Mouse (Mus musculus): ENCODE data around the gene Kifc3. TPM values are rescaled to one million over a fixed set of nuclear protein-coding genes. Genes with fewer than 3 reads are reported as not detected.
A peak's percentile ranks its signal among the peaks of the same experiment; 100 is the strongest.

Gene Kifc3
- total and polyA plus RNA-seq, 3 experiments: 10.6 to 19.1 TPM; not detected in 1

- no peak for DNase-seq (ENCODE audit: low read depth, low spot score)
- no peaks in the 10 kb centered on the region for H3K36me3 ChIP-seq (ENCODE audit: control insufficient read depth in 1 of 2, insufficient read depth in 2 of 2, low read length in 2 of 2)
- no peaks in the 10 kb centered on the region for H3K9me3 ChIP-seq (replicated peaks; ENCODE audit: insufficient read depth, low read length)
- H3K9ac ChIP-seq (ENCODE audit: control insufficient read depth, low read depth, low read length, poor library complexity, severe bottlenecking): no peak overlapping the region
- no peak for TF ChIP-seq SIN3A (IDR thresholded peaks at IDR 0.05; ENCODE audit: low read length)
- TF ChIP-seq TBP (IDR thresholded peaks at IDR 0.05; ENCODE audit: low read depth, low read length): no peak
- TF ChIP-seq KAT2A (conservative IDR thresholded peaks at IDR 0.05; ENCODE audit: low read depth, low read length): no peak
- TF ChIP-seq GABPA (IDR thresholded peaks at IDR 0.05; ENCODE audit: low read depth, low read length): no peak
- no peak for TF ChIP-seq POLR2AphosphoS2 (IDR thresholded peaks at IDR 0.05; ENCODE audit: low read length)
- TF ChIP-seq ZKSCAN1 (IDR thresholded peaks at IDR 0.05; ENCODE audit: low read depth, low read length): no peak
- TF ChIP-seq ZMIZ1 (IDR thresholded peaks at IDR 0.05; ENCODE audit: low read depth, low read length): no peak
- TF ChIP-seq BHLHE40 (IDR thresholded peaks at IDR 0.05; ENCODE audit: borderline replicate concordance, low read depth, low read length): no peak
- no peak for TF ChIP-seq NELFE (IDR thresholded peaks at IDR 0.05; ENCODE audit: low read depth, low read length)
- no peak overlapping the region for H3K4me3 ChIP-seq (ENCODE audit: control insufficient read depth in 1 of 2, insufficient read depth in 1 of 2, low read depth in 2 of 2, low read length in 2 of 2)
- H3K27ac ChIP-seq (ENCODE audit: control insufficient read depth, low read depth, low read length): no peak overlapping the region
- H3K4me1 ChIP-seq (ENCODE audit: control insufficient read depth in 1 of 2, insufficient read depth in 2 of 2, low read length in 2 of 2): no peaks in the 10 kb centered on the region
- H3K79me2 ChIP-seq (ENCODE audit: control insufficient read depth, insufficient read depth, low read length, poor library complexity): no peaks in the 10 kb centered on the region
- no peaks in the 10 kb centered on the region for H3K27me3 ChIP-seq (ENCODE audit: control insufficient read depth in 1 of 2, insufficient read depth in 2 of 2, low read length in 2 of 2)
Measured at GRCm38 (mm10) chr8:95107306-95107705, 95.3 kb downstream of the Kifc3 start.

GRCm38 (mm10) chr8:95101972-95102371 is 100.6 kb downstream of the Kifc3 start:
- Histone ChIP-seq H3K9me3 (replicated peaks; ENCODE audit: insufficient read depth, low read length) (no peaks in the 10 kb centered on the region), H3K4me1 (ENCODE audit: control insufficient read depth in 1 of 2, insufficient read depth in 2 of 2, low read length in 2 of 2) (no peaks in the 10 kb centered on the region), H3K36me3 (ENCODE audit: control insufficient read depth in 1 of 2, insufficient read depth in 2 of 2, low read length in 2 of 2) (no peaks in the 10 kb centered on the region), H3K4me3 (ENCODE audit: control insufficient read depth in 1 of 2, insufficient read depth in 1 of 2, low read depth in 2 of 2, low read length in 2 of 2) (no peak overlapping the region), H3K27me3 (ENCODE audit: control insufficient read depth in 1 of 2, insufficient read depth in 2 of 2, low read length in 2 of 2) (no peaks in the 10 kb centered on the region), H3K27ac (ENCODE audit: control insufficient read depth, low read depth, low read length) (no peak overlapping the region), H3K79me2 (ENCODE audit: control insufficient read depth, insufficient read depth, low read length, poor library complexity) (no peaks in the 10 kb centered on the region), H3K9ac (ENCODE audit: control insufficient read depth, low read depth, low read length, poor library complexity, severe bottlenecking) (no peak overlapping the region)
- TF ChIP-seq POLR2AphosphoS2 (IDR thresholded peaks at IDR 0.05; ENCODE audit: low read length): no peak
- TF ChIP-seq USF1 (IDR thresholded peaks at IDR 0.05; ENCODE audit: low read depth, low read length): no peak
- TF ChIP-seq POLR2A (IDR thresholded peaks at IDR 0.05; ENCODE audit: control insufficient read depth in 1 of 2, insufficient read depth in 1 of 2, low read depth in 1 of 2, low read length in 2 of 2, poor library complexity in 1 of 2): no peak
- peak in 2 of 3 experiments; percentile 1 to 28; a peak in 2 of 6 replicates for TF ChIP-seq CTCF (IDR thresholded peaks at IDR 0.05 in 2 of 3, conservative IDR thresholded peaks at IDR 0.05 in 1 of 3; ENCODE audit: control insufficient read depth in 1 of 3, insufficient read depth in 1 of 3, low read depth in 2 of 3, low read length in 3 of 3, poor library complexity in 1 of 3, severe bottlenecking in 1 of 3)
- TF ChIP-seq ELF1 (IDR thresholded peaks at IDR 0.05; ENCODE audit: low read depth, low read length): no peak
- TF ChIP-seq SMC3 (IDR thresholded peaks at IDR 0.05; ENCODE audit: low read depth, low read length): peak; percentile 16; the same call in 1 of the 2 replicates
- no peak for DNase-seq (ENCODE audit: low read depth, low spot score)

- no peak overlapping the region for H3K9ac ChIP-seq (ENCODE audit: control insufficient read depth, low read depth, low read length, poor library complexity, severe bottlenecking)
- H3K4me1 ChIP-seq (ENCODE audit: control insufficient read depth in 1 of 2, insufficient read depth in 2 of 2, low read length in 2 of 2): no peaks in the 10 kb centered on the region
- H3K9me3 ChIP-seq (replicated peaks; ENCODE audit: insufficient read depth, low read length): no peaks in the 10 kb centered on the region
- no peak overlapping the region for H3K4me3 ChIP-seq (ENCODE audit: control insufficient read depth in 1 of 2, insufficient read depth in 1 of 2, low read depth in 2 of 2, low read length in 2 of 2)
- no peaks in the 10 kb centered on the region for H3K36me3 ChIP-seq (ENCODE audit: control insufficient read depth in 1 of 2, insufficient read depth in 2 of 2, low read length in 2 of 2)
- DNase-seq (ENCODE audit: low read depth, low spot score): peak; percentile 54
- no peaks in the 10 kb centered on the region for H3K27me3 ChIP-seq (ENCODE audit: control insufficient read depth in 1 of 2, insufficient read depth in 2 of 2, low read length in 2 of 2)
- no peaks in the 10 kb centered on the region for H3K79me2 ChIP-seq (ENCODE audit: control insufficient read depth, insufficient read depth, low read length, poor library complexity)
- peak; percentile 75 for TF ChIP-seq RAD21 (IDR thresholded peaks at IDR 0.05; ENCODE audit: low read depth, low read length)
- TF ChIP-seq ZC3H11A (IDR thresholded peaks at IDR 0.05; ENCODE audit: low read depth, low read length): peak; percentile 53
- peak; percentile 75 for TF ChIP-seq SMC3 (IDR thresholded peaks at IDR 0.05; ENCODE audit: low read depth, low read length)
- peak; percentile 86 to 95 (median 88) for TF ChIP-seq CTCF (IDR thresholded peaks at IDR 0.05 in 2 of 3, conservative IDR thresholded peaks at IDR 0.05 in 1 of 3; ENCODE audit: control insufficient read depth in 1 of 3, insufficient read depth in 1 of 3, low read depth in 2 of 3, low read length in 3 of 3, poor library complexity in 1 of 3, severe bottlenecking in 1 of 3)
- no peak for TF ChIP-seq NRF1 (IDR thresholded peaks at IDR 0.05; ENCODE audit: insufficient read depth, low read depth, low read length, poor library complexity, severe bottlenecking)
- no peak overlapping the region for H3K27ac ChIP-seq (ENCODE audit: control insufficient read depth, low read depth, low read length)
Measured at GRCm38 (mm10) chr8:95099009-95099408, 103.6 kb downstream of the Kifc3 start.

Data from MEL (cell line).